ENCODE assay signal across 26 mouse cellular contexts in the genomic region with DNA sequence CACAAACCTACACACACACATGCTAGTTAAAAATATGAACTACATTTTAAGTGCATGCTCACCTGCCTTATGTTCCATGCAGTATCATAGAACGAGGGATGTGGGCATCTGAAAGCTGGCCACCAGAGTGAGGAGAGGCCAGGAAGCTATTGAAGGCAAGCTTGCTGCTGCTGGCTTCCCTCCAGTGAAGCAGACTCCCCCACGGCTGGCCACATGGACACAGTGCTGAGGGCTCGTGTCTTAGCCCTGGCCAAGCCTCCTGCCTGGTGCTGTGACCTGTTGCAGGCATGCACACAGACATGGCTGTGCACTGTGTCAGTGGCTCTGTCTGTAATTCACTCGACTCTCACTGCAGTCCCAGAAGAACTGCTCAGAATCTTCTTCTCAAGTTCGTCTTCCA. TPM values are rescaled to one million over a fixed set of nuclear protein-coding genes. Genes with fewer than 3 reads are reported as not detected.
A peak's percentile ranks its signal among the peaks of the same experiment; 100 is the strongest.
DNase-seq lines count a peak whose midpoint lies in the region; TF ChIP-seq lines count a peak whose summit lies in the region.
"Had no signal": no experiment of that assay in that cellular context is flagged by ENCODE, and none has a peak within 500 bp of the region (broad histone marks: within the 10 kb centered on the region; RNA-seq: fewer than 3 reads in every experiment).

No protein-coding gene starts in this region.

- no peak overlapping the region for H3K4me3 ChIP-seq in myocyte
- H3K4me3 ChIP-seq: embryonic facial prominence, embryonic 12.5 days; heart, embryonic 10.5 days; hindbrain, embryonic 15.5 days; intestine, embryonic 15.5 days; megakaryocyte, embryonic 14.5 days; midbrain, embryonic 13.5 days; neural tube, embryonic 15.5 days; stomach, embryonic 15.5 days had no signal

- no peaks in the 10 kb centered on the region for H3K27me3 ChIP-seq in myocyte (ENCODE audit: control insufficient read depth, insufficient read depth, insufficient read length)
- H3K27me3 ChIP-seq: embryonic facial prominence, embryonic 12.5 days; hindbrain, embryonic 15.5 days; intestine, embryonic 15.5 days; midbrain, embryonic 13.5 days; neural tube, embryonic 15.5 days; stomach, embryonic 15.5 days had no signal

- H3K36me3 ChIP-seq in myocyte (ENCODE audit: control insufficient read depth, insufficient read depth), result no peaks in the 10 kb centered on the region
- H3K36me3 ChIP-seq: embryonic facial prominence, embryonic 12.5 days; G1E; heart, embryonic 10.5 days; hindbrain, embryonic 15.5 days; intestine, embryonic 15.5 days; midbrain, embryonic 13.5 days; neural tube, embryonic 15.5 days; stomach, embryonic 15.5 days had no signal

- peak; percentile 23 to 56 for DNase-seq in cerebellum, postnatal 25 days
- DNase-seq in cerebellum, postnatal 4 days (ENCODE audit: low spot score in 2 of 2), result no peak
- peak; percentile 38 for DNase-seq in left cerebral cortex, postnatal 4 days
- no peak for DNase-seq in left cerebral cortex, adult 9 months (ENCODE audit: low spot score in 2 of 2)
- DNase-seq in brain, adult 2 months (ENCODE audit: low read depth, low spot score), result peak; percentile 23
- DNase-seq in heart, adult 8-10 months (ENCODE audit: low spot score), result no peak
- DNase-seq: adrenal gland, adult 8-10 months; cerebellum, adult 11 months; embryo, embryonic 11 days; gastrocnemius, postnatal 14 days; heart, postnatal 36 days; liver; lung, postnatal 36 days; retina, postnatal 1 day; right cerebral cortex, postnatal 14 days; thymus, postnatal 14 days had no signal

- H3K79me2 ChIP-seq in myocyte (ENCODE audit: control insufficient read depth, insufficient read depth), result no peaks in the 10 kb centered on the region

- TF ChIP-seq POLR2A in myocyte (IDR thresholded peaks at IDR 0.05; ENCODE audit: insufficient read length, low read depth), result no peak

- peak overlapping the region; percentile 63 for H3K4me2 ChIP-seq in myocyte (ENCODE audit: low read depth)
- H3K4me2 ChIP-seq: midbrain, embryonic 13.5 days; neural tube, embryonic 15.5 days; stomach, embryonic 15.5 days had no signal

- intact Hi-C loops in left cerebral cortex, postnatal 4 days (cut with DNase I), result no loop called here

- no peak overlapping the region for H3ac ChIP-seq in myocyte (ENCODE audit: control insufficient read depth, insufficient read length)

TF ChIP-seq in myocyte, 11 proteins besides CTCF, POLR2A, EP300 and RAD21:
- TF ChIP-seq SRF (IDR thresholded peaks at IDR 0.05; ENCODE audit: control insufficient read depth, insufficient read length, low read depth), result no peak
- no peak for TF ChIP-seq TCF12 (IDR thresholded peaks at IDR 0.05; ENCODE audit: insufficient read depth, poor library complexity, severe bottlenecking)
- no peak for TF ChIP-seq REST (IDR thresholded peaks at IDR 0.05; ENCODE audit: insufficient read depth, insufficient read length)
- no peak for TF ChIP-seq MYOG (IDR thresholded peaks at IDR 0.05; ENCODE audit: control insufficient read depth in 1 of 3, insufficient read depth in 1 of 3, insufficient read length in 2 of 3, low read depth in 2 of 3)
- TF ChIP-seq CEBPB (IDR thresholded peaks at IDR 0.05; ENCODE audit: insufficient read depth, poor library complexity, severe bottlenecking), result no peak
- TF ChIP-seq TCF3 (IDR thresholded peaks at IDR 0.05; ENCODE audit: insufficient read length, low read depth), result no peak
- no peak for TF ChIP-seq POLR2AphosphoS2 (IDR thresholded peaks at IDR 0.05; ENCODE audit: insufficient read length, low read depth)
- TF ChIP-seq USF1 (IDR thresholded peaks at IDR 0.05; ENCODE audit: low read depth), result no peak
- no peak for TF ChIP-seq MAX (IDR thresholded peaks at IDR 0.05; ENCODE audit: low read depth)
- TF ChIP-seq MYOD1 (IDR thresholded peaks at IDR 0.05; ENCODE audit: control insufficient read depth in 1 of 3, insufficient read length in 2 of 3, low read depth in 2 of 3), result no peak
- no peak for TF ChIP-seq E2F4 (IDR thresholded peaks at IDR 0.05; ENCODE audit: insufficient read depth)

RNA-seq across cellular contexts. Expression of a gene that starts 41.8 kb away (rescaled TPM):
- under 1 TPM; 0.58 to 0.99 TPM for total RNA-seq in left cerebral cortex, postnatal 4 days (2021)
- 59.6 TPM for polyA plus RNA-seq in myocyte (2012; fragmentation: generic; extraction: Trizol)
- total RNA-seq in heart, adult 8-10 months (2022), result 10 to 100 TPM in 1 of 4 experiments, 1 to 10 TPM in 3; 3.0 to 10.3 (median 4.2) TPM
- polyA plus RNA-seq: G1E had no signal

RNA-seq across cellular contexts. Expression of a gene that starts 58.3 kb away (rescaled TPM):
- total RNA-seq in left cerebral cortex, postnatal 4 days (2021), result 10 to 100 TPM; 83.5 to 89.9 TPM
- polyA plus RNA-seq in myocyte (2012; fragmentation: generic; extraction: Trizol), result 143 TPM
- total RNA-seq in heart, adult 8-10 months (2022), result 100 to 1,000 TPM in 3 of 4 experiments, 10 to 100 TPM in 1; 90.1 to 115 (median 111) TPM

Comparison
In these comparisons a context has a peak if more than half of its experiments do, and no peak if none do; other contexts are left out.
1. DNase-seq: peak in cerebellum, postnatal 25 days (2 of 2), left cerebral cortex, postnatal 4 days (single experiment) and brain, adult 2 months (single experiment); none in cerebellum, postnatal 4 days (0 of 2), left cerebral cortex, adult 9 months (0 of 2) and heart, adult 8-10 months (single experiment).